Mouse (Mus musculus) hindbrain, postnatal 0 days (tissue): ENCODE results near the gene Kcnq5. TPM values are rescaled to one million over a fixed set of nuclear protein-coding genes. Genes with fewer than 3 reads are reported as not detected.
"Not testable (repeated sequence)": the region's sequence is repeated elsewhere in the genome, so short reads cannot be mapped to it uniquely, and the experiment has no call there.

Experiments
- ATAC-seq: fragments of 200-750 bp; cut with Nextera tagmentation; 2 replicates; pipeline ENCODE4 v1.8.0; 2017; ENCODE audit warnings: mild to moderate bottlenecking, moderate TSS enrichment, moderate library complexity
- DNase-seq: peaks from one replicate; pipeline ENCODE4 v3.0.0-alpha.2; 2015; ENCODE audit warnings: low spot score
- H3K27ac ChIP-seq: fragments of 300-500 bp; sonication (generic); 2 replicates; pipeline ENCODE4 v1.5.1; 2014; ENCODE audit warnings: mild to moderate bottlenecking
- H3K27me3 ChIP-seq: fragments of 300-500 bp; sonication (generic); 2 replicates; pipeline ENCODE4 v1.6.1; 2014; ENCODE audit warnings: low read length, mixed read lengths; ENCODE audit not compliant: insufficient read depth
- H3K36me3 ChIP-seq: fragments of 300-500 bp; sonication (generic); 2 replicates; pipeline ENCODE4 v1.6.1; 2014; ENCODE audit warnings: low read length, mixed read lengths; ENCODE audit not compliant: insufficient read depth
- H3K4me1 ChIP-seq: fragments of 300-500 bp; sonication (generic); 2 replicates; pipeline ENCODE4 v1.6.1; 2014; ENCODE audit warnings: antibody characterized with exemption, low read length, mixed read lengths; ENCODE audit not compliant: insufficient read depth
- H3K4me2 ChIP-seq: fragments of 300-500 bp; sonication (generic); 2 replicates; pipeline ENCODE4 v1.6.1; 2014; ENCODE audit warnings: low read depth, mild to moderate bottlenecking, low read length, moderate library complexity, mixed read lengths
- H3K4me3 ChIP-seq: fragments of 300-500 bp; sonication (generic); 2 replicates; pipeline ENCODE4 v1.5.1; 2014; ENCODE audit warnings: low read length
- H3K9ac ChIP-seq: fragments of 300-500 bp; sonication (generic); replicated peaks from 2 replicates; pipeline ENCODE4 v1.6.1; 2014; ENCODE audit warnings: mild to moderate bottlenecking, low read length, moderate library complexity, mixed read lengths
- H3K9me3 ChIP-seq: fragments of 300-500 bp; sonication (generic); 2 replicates; pipeline ENCODE4 v1.6.1; 2016; ENCODE audit warnings: low read length, mixed read lengths
- CTCF ChIP-seq: IDR thresholded peaks from 2 replicates; pipeline ENCODE4 v1.5.1; 2016; ENCODE audit warnings: antibody characterized with exemption, control low read depth, low read depth
- WGBS: fragments of 180-500 bp; shearing (Covaris S2); extraction: QIAGEN DNeasy Blood & Tissue Kit; methylation state at CpG from one replicate; pipeline ENCODE4 v1.1.7; 2014; 5-methylcytosine and 5-hydroxymethylcytosine counted together
- polyA plus RNA-seq: library from polyadenylated mRNA; unstranded; fragments of >200 nt; fragmentation: Nextera tagmentation; extraction: Ambion mirVana; gene quantifications from 2 replicates; pipeline ENCODE4 v1.2.1, GENCODE M21; 2015
- total RNA-seq: library from RNA; depleted of rRNA; stranded (reverse); fragments of >200 nt; gene quantifications from 2 replicates; pipeline ENCODE4 v1.2.3, GENCODE M21; 2014

Gene Kcnq5
- total and polyA plus RNA-seq, 2 experiments from 2014 or later, result 3.4 to 14.4 TPM

GRCm38 (mm10) chr1:21402804-21403203, 558.9 kb downstream of the Kcnq5 start:
- no peak overlapping the region for H3K4me3 ChIP-seq
- H3K27ac ChIP-seq, result no peak overlapping the region
- no peak for ATAC-seq
- DNase-seq, result no peak
- 78% methylated on average over 8 of the region's 8 CpGs for WGBS
- TF ChIP-seq CTCF, result no peak
- no peaks in the 10 kb centered on the region for H3K27me3 ChIP-seq
- no peak overlapping the region for H3K9ac ChIP-seq
- no peak overlapping the region for H3K4me2 ChIP-seq
- no peaks in the 10 kb centered on the region for H3K4me1 ChIP-seq
- H3K9me3 ChIP-seq, result no peaks in the 10 kb centered on the region
- H3K36me3 ChIP-seq, result no peaks in the 10 kb centered on the region

DNA sequence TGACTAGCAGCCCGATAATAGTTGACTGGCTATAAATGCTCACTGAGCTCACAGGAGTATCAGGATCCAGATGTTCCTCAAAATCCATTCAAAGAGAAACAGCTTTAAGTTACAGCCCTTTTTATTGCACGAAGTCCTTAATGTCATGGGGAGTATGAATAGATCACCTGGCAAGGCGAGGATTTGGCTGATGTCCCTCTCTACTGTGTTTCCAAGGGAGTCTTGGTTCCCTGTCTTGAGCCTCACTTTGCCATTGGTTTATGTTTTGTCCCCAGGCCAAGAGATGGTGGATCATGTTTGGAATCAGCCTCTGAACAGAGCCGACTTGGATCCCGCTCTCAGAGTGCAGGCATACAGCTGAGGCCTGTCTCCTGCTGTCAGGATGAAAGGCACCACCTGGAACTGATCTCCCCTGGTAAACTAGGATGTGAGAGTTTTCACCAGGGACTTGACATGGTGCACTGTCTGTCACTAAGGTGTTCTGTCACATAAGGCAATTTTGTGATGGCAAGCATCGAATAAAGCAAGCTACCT, 570.5 kb downstream of the Kcnq5 start:
- Histone ChIP-seq H3K27me3 (no peaks in the 10 kb centered on the region), H3K4me3 (no peak overlapping the region), H3K9ac (no peak overlapping the region), H3K36me3 (no peaks in the 10 kb centered on the region), H3K27ac (no peak overlapping the region), H3K4me2 (no peak overlapping the region), H3K4me1 (no peaks in the 10 kb centered on the region), H3K9me3 (no peaks in the 10 kb centered on the region)
- TF ChIP-seq CTCF, result no peak
- DNase-seq (no peak), ATAC-seq (no peak)
- WGBS, result 64% methylated on average over 6 of the region's 6 CpGs

GRCm38 (mm10) chr1:21383256-21383655, 578.5 kb downstream of the Kcnq5 start, which contains the start of gene Khdc1b:
Gene Khdc1b, plus strand, starts transcription at chr1:21383556.
- H3K4me3 ChIP-seq, result no peak within 1 kb of the TSS
- H3K4me1 ChIP-seq, result no peaks in the 10 kb centered on the region
- no peaks in the 10 kb centered on the region for H3K36me3 ChIP-seq
- H3K9ac ChIP-seq, result no peak within 1 kb of the TSS
- WGBS, result 93% methylated on average over 1 of the region's 1 CpGs
- no peaks in the 10 kb centered on the region for H3K27me3 ChIP-seq
- no peak for TF ChIP-seq CTCF
- DNase-seq, result no peak
- no peak within 1 kb of the TSS for H3K27ac ChIP-seq
- no peak for ATAC-seq
- no peaks in the 10 kb centered on the region for H3K9me3 ChIP-seq
- H3K4me2 ChIP-seq, result no peak within 1 kb of the TSS

- WGBS, result 83% methylated on average over 1 of the region's 1 CpGs
- not testable (repeated sequence) for H3K4me3 ChIP-seq, H3K27me3 ChIP-seq, DNase-seq, H3K27ac ChIP-seq, H3K9ac ChIP-seq, H3K4me2 ChIP-seq, ATAC-seq, H3K36me3 ChIP-seq, H3K9me3 ChIP-seq, H3K4me1 ChIP-seq
These were observed 593.7 kb downstream of the Kcnq5 start, which contains the start of gene Khdc1c for GRCm38 (mm10) chr1:21368031-21368430. Gene Khdc1c, plus strand, starts transcription at chr1:21368331.

DNA sequence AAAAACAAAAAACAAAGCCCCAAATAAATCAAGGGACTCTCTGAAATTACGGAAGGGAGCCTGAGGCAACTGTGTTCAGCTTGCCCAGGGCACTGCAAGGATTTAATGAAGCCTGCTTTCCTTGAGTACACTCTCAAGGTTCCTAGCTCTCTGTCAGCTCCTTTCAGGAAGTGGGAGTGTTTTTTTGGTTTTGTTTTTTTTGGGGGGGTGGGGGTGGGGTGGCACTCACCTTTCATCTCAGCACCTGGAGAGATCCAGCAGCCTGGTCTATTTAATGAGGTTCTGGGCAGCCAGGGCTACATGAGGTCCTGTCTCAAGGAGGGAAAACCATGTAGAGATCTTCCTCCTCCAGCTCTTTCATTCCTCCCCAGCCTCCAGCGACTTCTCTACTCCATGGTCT, 612.4 kb downstream of the Kcnq5 start, which contains the start of gene Khdc1a:
TSS of gene Khdc1a (plus strand) at position 301 of the 400 bp plus-strand sequence.
- H3K9me3 ChIP-seq, result no peaks in the 10 kb centered on the region
- no peak for DNase-seq
- H3K4me2 ChIP-seq, result no peak within 1 kb of the TSS
- WGBS, result 81% methylated on average over 2 of the region's 2 CpGs
- H3K36me3 ChIP-seq, result no peaks in the 10 kb centered on the region
- H3K27me3 ChIP-seq, result no peaks in the 10 kb centered on the region
- TF ChIP-seq CTCF, result no peak
- no peak within 1 kb of the TSS for H3K27ac ChIP-seq
- H3K4me1 ChIP-seq, result no peaks in the 10 kb centered on the region
- H3K9ac ChIP-seq, result no peak within 1 kb of the TSS
- no peak within 1 kb of the TSS for H3K4me3 ChIP-seq
- no peak for ATAC-seq
